Mouse (Mus musculus): ENCODE data around the gene Slc4a2.
A peak's percentile ranks its signal among the peaks of the same experiment; 100 is the strongest.

The Slc4a2 gene

GRCm38 (mm10) chr5:24394165-24394894, 29.3 kb upstream of the Slc4a2 start:
- DNase-seq, result peak; percentile 98

DNA sequence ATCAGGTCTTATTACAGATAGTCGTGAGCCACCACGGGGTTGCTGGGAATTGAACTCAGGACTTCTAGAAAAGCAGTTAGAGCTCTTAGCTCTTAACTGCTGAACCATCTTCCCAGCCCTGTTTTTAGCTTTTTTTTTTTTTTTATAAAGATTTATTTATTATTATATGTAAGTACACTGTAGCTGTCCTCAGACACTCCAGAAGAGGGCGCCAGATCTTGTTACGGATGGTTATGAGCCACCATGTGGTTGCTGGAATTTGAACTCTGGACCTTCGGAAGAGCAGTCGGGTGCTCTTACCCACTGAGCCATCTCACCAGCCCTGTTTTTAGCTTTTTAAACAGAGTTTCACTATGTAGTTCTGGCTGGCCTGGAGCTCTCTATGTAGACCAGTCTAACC, 27.4 kb upstream of the Slc4a2 start:
- peak; percentile 46 for DNase-seq

GRCm38 (mm10) chr5:24399686-24400085, 24.0 kb upstream of the Slc4a2 start:
- peak; percentile 37 for DNase-seq

- peak; percentile 35 for DNase-seq
Measured at GRCm38 (mm10) chr5:24400362-24400761, 23.3 kb upstream of the Slc4a2 start.

DNA sequence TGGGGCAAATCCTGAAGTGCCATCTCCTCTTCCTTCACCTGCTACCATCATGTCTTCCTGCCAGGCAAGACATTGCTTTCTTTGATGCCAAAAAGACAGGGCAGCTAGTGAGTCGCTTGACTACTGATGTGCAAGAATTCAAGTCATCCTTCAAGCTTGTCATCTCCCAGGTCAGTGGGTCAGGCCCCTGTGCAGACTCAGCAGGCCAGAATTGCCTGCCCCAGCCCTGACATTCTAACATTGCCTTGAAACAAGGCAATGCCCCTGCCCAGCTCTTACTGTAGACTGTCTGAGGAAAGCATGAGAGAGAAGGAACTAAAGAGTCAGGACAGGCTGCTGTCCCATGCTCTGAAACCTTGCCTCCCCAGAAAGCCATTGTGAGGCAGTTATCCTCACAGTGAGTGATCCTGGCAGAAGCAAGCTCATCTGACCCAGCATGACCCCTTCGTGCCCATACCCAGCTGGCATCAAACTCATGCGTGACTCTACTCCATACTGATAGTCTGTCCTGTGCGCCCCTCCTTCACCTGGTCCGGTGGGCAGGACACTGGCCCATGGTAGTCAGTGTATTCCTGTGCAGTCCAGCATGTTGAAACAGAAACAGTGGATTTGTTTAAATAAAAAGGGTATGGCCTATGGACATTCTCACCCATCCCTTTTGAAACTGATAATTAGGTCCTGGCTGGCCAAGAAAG, 22.6 kb upstream of the Slc4a2 start:
- no peak for DNase-seq

GRCm38 (mm10) chr5:24401969-24402368, 21.7 kb upstream of the Slc4a2 start:
- DNase-seq, result peak; percentile 16

DNA sequence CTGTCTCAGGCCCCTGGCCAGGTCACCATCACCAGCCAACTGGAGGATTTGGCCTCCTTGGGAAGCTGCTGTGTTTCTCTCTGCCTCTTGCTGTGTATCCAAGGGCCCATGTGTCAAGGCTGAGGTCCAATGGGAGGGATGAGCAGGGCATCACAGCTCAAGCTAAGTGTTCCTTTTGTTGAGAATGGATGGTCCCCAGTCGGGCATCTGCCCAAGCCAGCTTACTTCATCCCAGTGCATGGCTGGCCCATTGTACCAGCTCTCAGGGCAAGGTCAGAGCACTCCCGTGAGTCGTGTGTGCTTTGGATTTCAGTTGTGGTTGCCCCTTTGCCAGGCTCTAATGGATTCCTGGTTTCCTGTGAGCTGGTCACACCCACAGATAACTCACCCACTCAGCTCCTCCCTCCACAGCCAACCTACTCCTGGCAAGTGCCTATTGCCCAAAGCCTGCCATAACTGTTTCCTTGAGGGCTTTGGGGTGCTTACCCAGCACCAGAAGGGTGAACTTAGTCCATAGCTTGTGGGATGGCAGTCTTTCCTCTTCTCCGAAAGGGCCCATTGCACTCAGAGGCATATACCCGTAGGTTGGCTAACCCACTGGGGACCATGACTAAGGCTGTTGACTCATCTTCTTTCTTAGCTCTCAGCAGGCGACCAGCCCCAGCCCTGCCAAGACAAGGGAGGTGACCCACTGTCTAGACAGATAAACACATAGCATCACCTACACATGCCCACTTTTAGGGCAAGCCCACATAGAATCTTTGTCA, 18.9 kb upstream of the Slc4a2 start:
- DNase-seq, result peak; percentile 26

DNA sequence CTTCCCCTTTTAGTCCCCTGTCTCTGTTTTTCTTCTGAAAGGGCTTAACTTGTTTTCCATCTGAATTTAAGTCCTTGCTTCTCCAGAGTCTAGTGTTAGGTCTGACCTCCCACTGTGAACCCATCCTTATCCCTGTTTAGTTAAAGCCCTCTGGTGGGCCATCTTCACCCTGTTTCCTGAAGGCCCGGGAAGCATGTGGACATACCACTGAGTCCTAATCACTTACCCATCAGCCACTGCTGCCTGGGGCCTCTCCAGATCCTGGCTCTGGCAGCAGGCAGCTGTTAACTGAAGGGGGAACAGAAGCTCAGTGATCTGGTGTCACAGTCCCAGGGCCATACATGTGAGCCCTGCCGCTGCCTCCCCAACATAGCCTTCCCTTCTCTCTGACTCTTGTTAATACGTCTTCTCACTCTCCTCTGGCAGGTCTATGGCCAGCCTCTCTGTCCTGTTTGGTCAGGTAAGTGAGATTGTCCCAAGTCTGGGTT, 18.2 kb upstream of the Slc4a2 start:
- DNase-seq, result no peak

GRCm38 (mm10) chr5:24408651-24409050, 15.0 kb upstream of the Slc4a2 start:
- DNase-seq, result no peak

- DNase-seq, result no peak
Measured at GRCm38 (mm10) chr5:24409466-24409865, 14.2 kb upstream of the Slc4a2 start.

- no peak for DNase-seq
Measured at GRCm38 (mm10) chr5:24412063-24412462, 11.6 kb upstream of the Slc4a2 start.

DNA sequence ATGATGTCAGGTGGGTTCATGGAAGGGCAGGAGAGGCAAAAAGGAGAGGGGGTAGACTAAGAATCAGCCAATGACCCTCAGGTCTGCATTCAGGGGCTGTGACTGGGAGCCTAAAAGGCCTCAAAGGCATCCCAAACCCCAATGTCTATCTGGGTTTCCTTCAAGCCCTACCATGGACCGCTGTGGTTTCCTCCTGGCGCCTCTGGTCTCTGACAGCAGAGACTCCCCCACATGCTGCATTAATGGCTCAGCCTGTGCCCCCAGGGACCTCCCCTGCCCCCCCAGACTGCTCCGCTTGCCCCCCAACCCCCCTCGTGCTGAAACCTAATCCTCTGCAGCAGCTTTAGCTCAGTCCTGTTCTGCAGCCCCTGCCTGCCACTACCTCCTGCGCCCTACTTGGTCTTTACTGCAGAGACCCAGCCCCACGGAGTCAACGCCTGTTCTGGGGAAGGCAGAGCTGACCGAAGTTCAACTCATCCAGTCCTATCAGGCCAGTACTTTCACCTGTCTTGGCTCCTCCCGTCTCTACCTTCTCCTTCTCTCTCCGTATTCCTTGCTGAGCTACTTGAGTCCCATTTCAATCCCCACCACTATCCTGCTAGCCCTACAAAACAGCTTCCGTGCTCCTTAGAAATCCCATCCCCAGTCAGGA, 10.5 kb upstream of the Slc4a2 start, which contains the start of gene Asic3:
Asic3 (plus strand) TSS at position 351 of the 652 bp plus-strand sequence.
- DNase-seq, result no peak

DNA sequence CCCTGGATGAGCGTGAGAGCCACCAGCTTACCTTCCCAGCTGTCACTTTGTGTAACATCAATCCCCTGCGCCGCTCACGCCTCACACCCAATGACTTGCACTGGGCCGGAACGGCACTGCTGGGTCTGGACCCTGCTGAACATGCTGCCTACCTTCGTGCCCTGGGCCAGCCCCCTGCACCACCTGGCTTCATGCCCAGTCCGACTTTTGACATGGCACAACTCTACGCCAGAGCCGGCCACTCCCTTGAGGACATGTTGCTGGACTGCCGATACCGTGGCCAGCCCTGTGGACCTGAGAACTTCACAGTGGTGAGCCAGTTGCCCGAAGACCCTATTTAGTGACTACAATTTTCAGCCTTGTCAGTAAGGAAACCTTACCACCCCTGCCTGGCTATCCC, 9.7 kb upstream of the Slc4a2 start:
- DNase-seq, result no peak

DNA sequence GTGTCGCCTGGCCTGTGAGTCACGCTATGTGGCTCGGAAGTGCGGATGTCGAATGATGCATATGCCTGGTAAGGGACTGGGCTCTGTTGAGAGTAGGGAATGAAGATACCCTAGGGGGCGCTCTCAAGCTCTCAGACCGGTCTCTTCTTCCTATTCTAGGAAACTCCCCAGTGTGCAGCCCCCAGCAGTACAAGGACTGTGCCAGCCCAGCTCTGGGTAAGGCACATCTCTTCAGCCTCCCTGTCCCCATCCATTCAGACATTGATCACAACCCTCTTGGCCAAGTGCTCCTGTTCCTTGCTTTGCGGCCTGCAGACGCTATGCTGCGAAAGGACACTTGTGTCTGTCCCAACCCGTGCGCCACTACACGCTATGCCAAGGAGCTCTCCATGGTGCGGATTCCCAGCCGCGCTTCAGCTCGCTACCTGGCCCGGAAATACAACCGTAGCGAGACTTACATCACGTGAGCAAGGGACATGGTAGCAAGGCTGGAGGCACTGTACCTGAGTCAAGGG, 7.4 kb upstream of the Slc4a2 start:
- DNase-seq, result peak; percentile 87

DNA sequence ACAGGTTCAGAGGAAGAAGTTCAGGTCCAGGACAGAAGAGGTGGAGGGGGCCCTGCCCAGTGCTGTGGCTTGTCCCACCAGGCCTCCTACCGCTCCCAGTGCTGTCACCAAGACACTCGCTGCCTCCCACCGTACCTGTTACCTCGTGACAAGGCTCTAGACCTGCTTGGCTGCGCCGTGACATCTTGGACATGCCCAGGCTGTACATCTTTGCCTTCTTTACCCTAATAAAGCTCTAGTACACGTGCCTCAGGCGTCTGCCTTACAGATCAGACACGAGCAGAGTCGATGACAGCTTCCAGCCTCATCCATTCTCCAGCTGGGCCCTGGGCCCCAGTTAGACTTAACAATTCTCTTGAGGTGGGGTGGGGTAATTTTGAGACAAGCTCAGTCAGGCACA, 6.0 kb upstream of the Slc4a2 start:
- no peak for DNase-seq

DNA sequence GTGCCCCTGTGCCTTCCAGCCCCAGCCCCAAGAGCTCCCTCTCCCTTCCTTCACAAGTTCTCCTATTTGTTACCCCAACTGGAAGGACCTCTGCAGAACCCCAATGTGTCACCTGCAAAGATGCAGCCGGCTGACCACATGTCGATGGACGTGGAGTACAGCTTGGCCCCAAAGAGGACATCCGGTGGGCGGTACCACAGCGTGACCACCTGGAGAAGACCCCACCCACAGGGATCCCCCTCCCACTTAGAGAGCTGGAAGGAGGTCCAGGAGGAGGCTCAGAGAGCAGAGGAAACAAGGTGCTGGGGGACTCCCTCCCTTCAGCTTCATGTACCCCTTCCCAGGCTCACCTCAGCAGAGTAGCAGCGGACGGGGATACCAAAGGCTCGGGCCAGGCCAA, 3.3 kb upstream of the Slc4a2 start:
- DNase-seq, result no peak

DNA sequence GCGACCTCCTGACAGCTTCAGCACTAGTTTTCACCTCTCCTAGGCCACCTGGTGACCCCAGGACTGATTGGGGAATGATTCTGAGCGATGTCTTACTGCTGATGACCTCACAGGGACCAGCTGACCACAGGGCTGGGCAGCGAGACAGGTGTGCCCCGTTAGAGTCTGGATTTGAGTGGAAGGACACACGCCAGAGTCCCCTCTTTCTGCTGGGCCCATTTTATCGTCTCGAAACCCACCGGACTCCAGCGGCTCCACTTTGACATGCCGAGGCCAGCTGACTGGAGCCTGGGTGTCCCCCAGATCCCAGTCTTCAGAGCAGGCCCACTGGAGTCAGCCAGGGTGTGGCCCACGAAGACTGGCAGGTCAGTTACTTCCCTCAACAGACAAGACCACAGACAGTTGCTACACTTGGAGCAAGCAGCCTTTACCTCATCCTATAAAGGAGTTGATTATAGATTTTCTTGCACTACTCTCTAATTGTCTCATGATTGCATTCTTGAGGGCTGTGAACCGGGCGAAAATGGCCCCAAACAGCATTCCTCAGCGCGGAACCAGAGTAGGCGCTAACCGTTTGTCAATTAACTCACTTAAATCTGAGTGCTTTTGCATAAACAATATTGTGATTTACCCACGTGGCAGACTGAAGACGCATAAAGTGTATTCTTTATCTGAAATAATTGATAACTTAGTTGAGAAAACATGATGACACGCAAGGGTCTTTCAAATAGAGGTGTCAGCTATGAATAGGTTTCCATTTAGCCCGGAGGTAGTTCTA, 556 bp downstream of the Slc4a2 start:
- peak; percentile 67 for DNase-seq

- no peak for DNase-seq
Measured at GRCm38 (mm10) chr5:24424861-24425411, 1.3 kb downstream of the Slc4a2 start.

DNA sequence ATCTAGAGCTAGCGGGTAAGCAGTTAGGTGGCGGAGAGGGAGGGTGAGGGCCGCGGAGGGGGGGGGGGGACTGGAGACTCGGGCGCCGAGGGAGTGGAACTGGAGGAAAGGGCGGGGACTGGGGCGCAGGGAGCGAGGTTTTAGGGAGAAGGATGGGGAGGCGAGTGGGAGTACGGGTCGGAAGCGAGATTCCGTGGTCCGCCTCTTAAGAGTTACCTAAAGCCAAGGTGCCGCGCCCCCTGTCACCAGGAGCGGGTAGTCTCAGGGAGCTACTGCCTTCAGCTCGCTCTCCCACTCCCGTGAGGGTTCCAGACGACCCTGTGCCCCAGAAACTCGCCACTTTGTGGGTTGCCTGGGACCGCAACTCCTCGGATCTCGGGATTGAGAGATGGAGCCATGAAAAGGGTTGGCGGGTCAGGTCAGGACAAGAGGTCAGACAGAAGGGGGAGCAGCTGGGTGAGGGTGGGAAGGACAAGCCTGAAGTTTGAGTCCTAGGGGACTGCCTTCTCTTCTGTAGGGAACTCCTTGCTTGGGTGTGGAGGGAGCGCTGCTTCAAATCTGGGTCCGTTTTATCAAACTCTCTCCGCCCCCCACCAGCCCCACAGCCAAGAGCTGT, 1.9 kb downstream of the Slc4a2 start:
- DNase-seq, result peak; percentile 74

DNA sequence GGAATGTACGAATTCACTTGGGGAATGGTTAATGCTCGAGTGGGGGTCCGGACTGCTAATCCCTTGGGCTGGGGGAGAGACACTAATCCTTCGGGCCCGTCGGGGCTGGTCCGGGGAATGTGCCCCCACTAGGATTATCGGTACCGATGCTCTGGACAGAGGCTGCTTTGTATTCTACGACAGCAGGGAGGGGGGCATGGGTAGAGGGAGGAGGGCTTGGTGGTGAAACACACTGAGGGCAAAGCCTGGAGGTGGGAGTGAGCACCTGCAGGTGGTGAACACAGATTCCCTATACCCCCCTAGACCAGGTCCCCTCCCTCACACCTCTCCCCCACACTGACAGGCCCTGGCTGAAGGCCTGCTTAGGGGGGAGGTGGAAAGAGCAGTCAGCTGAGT, 2.4 kb downstream of the Slc4a2 start:
- DNase-seq, result peak; percentile 69
